8 mouse cellular contexts compared by ENCODE assay signal in the genomic region with DNA sequence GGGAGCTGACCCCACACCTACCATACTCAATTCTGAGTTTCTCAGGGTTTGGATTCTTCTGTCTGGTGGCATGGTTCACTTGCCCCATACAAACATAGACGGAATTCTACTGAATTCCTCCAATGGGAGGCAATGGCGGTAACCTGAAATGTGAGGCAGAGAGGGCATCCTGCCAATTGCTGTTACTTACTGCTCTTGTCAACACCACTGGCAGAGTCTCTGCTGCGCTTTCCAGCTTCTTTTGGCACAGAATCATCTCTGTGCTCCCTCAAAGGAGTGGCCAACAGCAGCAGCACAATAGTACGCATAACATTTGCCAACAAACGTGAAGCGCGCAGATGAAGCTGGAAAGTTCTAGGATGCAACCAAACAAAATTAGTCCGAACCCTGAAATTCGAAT. TPM values are rescaled to one million over a fixed set of nuclear protein-coding genes. Genes with fewer than 3 reads are reported as not detected.
DNase-seq lines count a peak whose midpoint lies in the region; ATAC-seq and TF ChIP-seq lines count a peak whose summit lies in the region.

No protein-coding gene starts in this region.

- peaks cover 5% of the 10 kb centered on the region; the same call in 1 of the 2 replicates for H3K27me3 ChIP-seq in forebrain, embryonic 13.5 days
- H3K27me3 ChIP-seq in forebrain, embryonic 10.5 days (ENCODE audit: poor library complexity, severe bottlenecking) = no peaks in the 10 kb centered on the region
- no peaks in the 10 kb centered on the region for H3K27me3 ChIP-seq in midbrain, postnatal 0 days (ENCODE audit: insufficient read depth, low read length)
- H3K27me3 ChIP-seq in midbrain, embryonic 11.5 days (ENCODE audit: control insufficient read depth, insufficient read depth, low read length) = no peaks in the 10 kb centered on the region
- H3K27me3 ChIP-seq in heart, embryonic 15.5 days = no peaks in the 10 kb centered on the region
- H3K27me3 ChIP-seq in thymus, adult 2 months (ENCODE audit: control insufficient read depth, insufficient read depth, low read length) = no peaks in the 10 kb centered on the region

- no peak overlapping the region for H3K4me3 ChIP-seq in forebrain, embryonic 13.5 days
- H3K4me3 ChIP-seq in forebrain, embryonic 10.5 days = no peak overlapping the region
- H3K4me3 ChIP-seq in midbrain, postnatal 0 days (ENCODE audit: low read depth, low read length) = no peak overlapping the region
- no peak overlapping the region for H3K4me3 ChIP-seq in midbrain, embryonic 11.5 days (ENCODE audit: low read depth, low read length)
- H3K4me3 ChIP-seq in heart, embryonic 15.5 days = no peak overlapping the region
- H3K4me3 ChIP-seq in thymus, adult 2 months (ENCODE audit: control insufficient read depth, insufficient read depth, low read length) = no peak overlapping the region

- no peak for DNase-seq in forebrain, embryonic 10.5 days (ENCODE audit: extremely low spot score, low spot score)
- DNase-seq in midbrain, postnatal 0 days (ENCODE audit: low spot score) = peak; percentile 85
- no peak for DNase-seq in midbrain, embryonic 11.5 days (ENCODE audit: low spot score, missing footprints)
- peak; percentile 9 for DNase-seq in ovary, postnatal 10 days (ENCODE audit: low spot score)
- no peak for DNase-seq in retina, postnatal 1 day
- DNase-seq in thymus, adult 2 months = no peak

- no peaks in the 10 kb centered on the region for H3K9me3 ChIP-seq in forebrain, embryonic 13.5 days (replicated peaks)
- no peaks in the 10 kb centered on the region for H3K9me3 ChIP-seq in forebrain, embryonic 10.5 days
- no peaks in the 10 kb centered on the region for H3K9me3 ChIP-seq in midbrain, postnatal 0 days (ENCODE audit: low read length)
- H3K9me3 ChIP-seq in midbrain, embryonic 11.5 days (ENCODE audit: control insufficient read depth, low read length) = no peaks in the 10 kb centered on the region
- no peaks in the 10 kb centered on the region for H3K9me3 ChIP-seq in heart, embryonic 15.5 days (replicated peaks)

- H3K27ac ChIP-seq in forebrain, embryonic 13.5 days = no peak overlapping the region
- H3K27ac ChIP-seq in forebrain, embryonic 10.5 days = no peak overlapping the region
- no peak overlapping the region for H3K27ac ChIP-seq in midbrain, postnatal 0 days (ENCODE audit: low read depth, low read length)
- no peak overlapping the region for H3K27ac ChIP-seq in midbrain, embryonic 11.5 days (ENCODE audit: low read depth, low read length)
- H3K27ac ChIP-seq in heart, embryonic 15.5 days = peak overlapping the region; percentile 5; the same call in 1 of the 2 replicates
- H3K27ac ChIP-seq in thymus, adult 2 months (ENCODE audit: control insufficient read depth, insufficient read depth, low read length) = no peak overlapping the region

- H3K4me2 ChIP-seq in forebrain, embryonic 13.5 days = no peak overlapping the region
- H3K4me2 ChIP-seq in midbrain, postnatal 0 days (ENCODE audit: low read depth, low read length, poor library complexity, severe bottlenecking) = no peak overlapping the region
- no peak overlapping the region for H3K4me2 ChIP-seq in midbrain, embryonic 11.5 days
- H3K4me2 ChIP-seq in heart, embryonic 15.5 days = no peak overlapping the region

- no peak for TF ChIP-seq CTCF in midbrain, postnatal 0 days (IDR thresholded peaks at IDR 0.05)
- TF ChIP-seq CTCF in thymus, adult 2 months (IDR thresholded peaks at IDR 0.05; ENCODE audit: borderline replicate concordance, control insufficient read depth, extremely low read depth, insufficient read depth, low read length, poor library complexity) = no peak

- peaks cover 12% of the 10 kb centered on the region for H3K4me1 ChIP-seq in forebrain, embryonic 13.5 days
- no peaks in the 10 kb centered on the region for H3K4me1 ChIP-seq in forebrain, embryonic 10.5 days
- H3K4me1 ChIP-seq in midbrain, postnatal 0 days (ENCODE audit: insufficient read depth, low read length) = no peaks in the 10 kb centered on the region
- no peaks in the 10 kb centered on the region for H3K4me1 ChIP-seq in midbrain, embryonic 11.5 days (ENCODE audit: control insufficient read depth, insufficient read depth, low read length)
- H3K4me1 ChIP-seq in heart, embryonic 15.5 days (replicated peaks) = peaks cover 14% of the 10 kb centered on the region; the same call in 1 of the 2 replicates
- H3K4me1 ChIP-seq in thymus, adult 2 months (replicated peaks; ENCODE audit: control insufficient read depth, insufficient read depth, low read length) = no peaks in the 10 kb centered on the region

- WGBS in forebrain, embryonic 13.5 days = 70% methylated on average over 9 of the region's 9 CpGs
- WGBS in forebrain, embryonic 10.5 days = 93% methylated on average over 9 of the region's 9 CpGs
- WGBS in midbrain, postnatal 0 days = 70% methylated on average over 9 of the region's 9 CpGs
- 96% methylated on average over 9 of the region's 9 CpGs for WGBS in midbrain, embryonic 11.5 days
- WGBS in heart, embryonic 15.5 days = 37% methylated on average over 9 of the region's 9 CpGs
- 88% methylated on average over 9 of the region's 9 CpGs for WGBS in thymus, adult 2 months

- no peaks in the 10 kb centered on the region for H3K36me3 ChIP-seq in forebrain, embryonic 13.5 days (ENCODE audit: poor library complexity, severe bottlenecking)
- H3K36me3 ChIP-seq in forebrain, embryonic 10.5 days (replicated peaks) = no peaks in the 10 kb centered on the region
- H3K36me3 ChIP-seq in midbrain, postnatal 0 days (ENCODE audit: insufficient read depth, low read length) = no peaks in the 10 kb centered on the region
- H3K36me3 ChIP-seq in midbrain, embryonic 11.5 days (ENCODE audit: control insufficient read depth, insufficient read depth, low read length) = no peaks in the 10 kb centered on the region
- no peaks in the 10 kb centered on the region for H3K36me3 ChIP-seq in heart, embryonic 15.5 days
- H3K36me3 ChIP-seq in thymus, adult 2 months (ENCODE audit: control insufficient read depth, insufficient read depth, low read length) = no peaks in the 10 kb centered on the region

- peak; percentile 78; the same call in 1 of the 2 replicates for ATAC-seq in forebrain, embryonic 13.5 days
- ATAC-seq in midbrain, postnatal 0 days (ENCODE audit: low FRiP score) = no peak
- no peak for ATAC-seq in midbrain, embryonic 11.5 days (ENCODE audit: low FRiP score)
- peak; percentile 77 for ATAC-seq in heart, embryonic 15.5 days (replicated peaks; ENCODE audit: insufficient number of reproducible peaks, insufficient read depth, low FRiP score, low read depth)

- no peak for TF ChIP-seq POLR2A in thymus, adult 2 months (IDR thresholded peaks at IDR 0.05; ENCODE audit: control insufficient read depth, extremely low read depth, insufficient read depth, low read length, poor library complexity)

- no peak overlapping the region for H3K9ac ChIP-seq in forebrain, embryonic 13.5 days
- no peak overlapping the region for H3K9ac ChIP-seq in midbrain, postnatal 0 days (replicated peaks; ENCODE audit: low read length, poor library complexity, severe bottlenecking)
- no peak overlapping the region for H3K9ac ChIP-seq in midbrain, embryonic 11.5 days (ENCODE audit: low read length)
- no peak overlapping the region for H3K9ac ChIP-seq in heart, embryonic 15.5 days

RNA-seq across cellular contexts. Expression of a gene that starts 17.1 kb away (rescaled TPM):
- polyA plus RNA-seq in forebrain, embryonic 13.5 days (2015; fragmentation: Nextera tagmentation; extraction: Ambion mirVana) = 10.1 and 10.6 TPM in 2 replicates
- 10.5 TPM in 2 replicates for polyA plus RNA-seq in forebrain, embryonic 10.5 days (2016; fragmentation: Nextera tagmentation; extraction: Ambion mirVana)
- 14.4 and 18.8 TPM in 2 replicates for total RNA-seq in midbrain, postnatal 0 days (2014; rRNA removed)
- 9.2 and 9.9 TPM in 2 replicates for polyA plus RNA-seq in midbrain, postnatal 0 days (2015; fragmentation: Nextera tagmentation; extraction: Ambion mirVana)
- polyA plus RNA-seq in midbrain, embryonic 11.5 days (2014; fragmentation: Nextera tagmentation; extraction: Ambion mirVana) = 13.1 and 13.3 TPM in 2 replicates
- polyA plus RNA-seq in heart, embryonic 15.5 days (2015; fragmentation: Nextera tagmentation; extraction: Ambion mirVana) = 7.4 and 8.3 TPM in 2 replicates
- polyA plus RNA-seq in thymus, adult 2 months (2012; rRNA removed) = 6.3 and 7.6 TPM in 2 replicates

Comparison
In these comparisons a context has a peak if more than half of its experiments do, and no peak if none do; other contexts are left out.
1. DNase-seq: peak in midbrain, postnatal 0 days (single experiment) and ovary, postnatal 10 days (single experiment); none in forebrain, embryonic 10.5 days (single experiment), midbrain, embryonic 11.5 days (single experiment), retina, postnatal 1 day (single experiment) and thymus, adult 2 months (single experiment).
2. ATAC-seq: peak in forebrain, embryonic 13.5 days (single experiment) and heart, embryonic 15.5 days (single experiment); none in midbrain, postnatal 0 days (single experiment) and midbrain, embryonic 11.5 days (single experiment).